Mouse (Mus musculus): ENCODE measurements around the gene Foxp1. TPM values are rescaled to one million over a fixed set of nuclear protein-coding genes. Genes with fewer than 3 reads are reported as not detected.
A peak's percentile ranks its signal among the peaks of the same experiment; 100 is the strongest.

Gene Foxp1
- polyA plus RNA-seq, 1 experiment from 2014 or later: 107 TPM

DNA sequence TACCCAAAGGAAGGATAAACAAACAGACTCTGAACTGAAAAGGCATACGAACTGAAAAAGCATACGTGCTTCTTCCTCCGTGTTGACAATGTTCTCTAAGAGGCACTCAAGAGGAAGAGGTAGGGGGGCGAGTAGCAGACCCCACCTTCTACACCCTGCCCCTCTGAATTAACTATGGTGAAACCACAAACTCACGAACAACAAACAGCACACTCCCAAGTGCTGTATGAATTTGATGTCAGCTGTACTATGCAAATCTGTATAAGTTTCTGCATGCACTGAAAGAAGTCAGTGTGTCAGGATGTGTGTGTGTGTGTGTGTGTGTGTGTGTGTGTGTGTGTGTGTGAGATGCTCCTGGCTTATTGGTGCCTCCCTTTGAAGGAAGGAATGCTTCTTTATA is 127.7 kb downstream of the Foxp1 start:
- Histone ChIP-seq H3K4me3 (no peak overlapping the region), H3K36me3 (replicated peaks) (peaks cover 28% of the 10 kb centered on the region), H3K27me3 (replicated peaks; ENCODE audit: low read depth, poor library complexity, severe bottlenecking) (no peaks in the 10 kb centered on the region; the same call in 1 of the 2 replicates), H3K4me1 (peaks cover 6% of the 10 kb centered on the region; the same call in 1 of the 2 replicates), H3K27ac (replicated peaks) (no peak overlapping the region), H3K9me3 (no peaks in the 10 kb centered on the region)
- WGBS: 72% methylated on average over 5 of the region's 5 CpGs
- no peak for DNase-seq (ENCODE audit: low spot score)

- no peak overlapping the region for H3K4me3 ChIP-seq
- DNase-seq (ENCODE audit: low spot score): no peak
- H3K9me3 ChIP-seq: no peaks in the 10 kb centered on the region
- 90% methylated on average over 6 of the region's 6 CpGs for WGBS
- no peak overlapping the region for H3K27ac ChIP-seq (replicated peaks)
- peaks cover 13% of the 10 kb centered on the region for H3K36me3 ChIP-seq (replicated peaks)
- peaks cover 25% of the 10 kb centered on the region for H3K4me1 ChIP-seq
- H3K27me3 ChIP-seq (replicated peaks; ENCODE audit: low read depth, poor library complexity, severe bottlenecking): no peaks in the 10 kb centered on the region; the same call in 1 of the 2 replicates
Measured at GRCm38 (mm10) chr6:99392484-99392883, 130.0 kb downstream of the Foxp1 start.

DNA sequence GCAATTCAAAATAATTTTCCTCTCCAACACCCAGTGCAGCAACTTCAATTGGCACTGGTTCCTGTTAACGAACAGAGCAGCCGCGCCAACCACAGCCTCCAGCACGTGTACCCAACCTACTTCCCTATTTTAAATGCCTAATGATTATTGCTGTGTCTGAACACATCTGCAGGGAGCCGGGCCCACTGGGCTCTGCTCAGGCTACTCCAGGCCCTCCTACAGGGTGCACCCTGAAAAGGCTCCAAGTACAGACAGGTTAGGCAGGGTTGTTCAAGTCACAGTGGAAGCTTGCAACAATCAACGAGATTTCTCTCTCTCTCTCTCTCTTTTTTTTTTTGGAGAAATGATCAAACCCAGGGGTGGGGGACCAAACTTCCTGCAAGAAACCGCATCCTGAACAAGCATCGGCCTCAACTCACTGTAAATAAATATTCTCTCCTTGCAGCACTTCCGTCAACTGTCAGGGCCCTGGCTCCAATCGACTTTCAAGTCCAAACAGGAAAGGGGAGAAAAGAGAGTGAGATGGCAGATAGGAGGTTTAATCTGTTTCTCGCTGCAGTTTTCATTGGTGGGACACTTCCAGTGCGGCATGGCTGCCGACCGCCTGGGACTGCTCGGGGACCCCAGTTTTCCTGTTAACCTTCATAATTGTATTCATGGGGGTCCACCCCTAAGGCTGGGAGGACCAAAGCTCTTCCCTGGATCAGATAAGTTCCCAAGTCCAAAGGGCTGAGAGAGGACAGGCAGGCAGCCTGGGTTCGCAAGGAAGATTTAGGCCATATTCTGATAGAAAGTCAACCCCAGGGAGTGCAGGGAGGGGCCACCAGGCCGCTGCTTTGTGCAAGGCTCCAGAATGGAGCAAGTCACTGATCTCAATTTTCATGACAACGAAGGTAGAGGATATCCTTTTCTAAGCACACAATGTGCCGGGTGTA is 133.5 kb downstream of the Foxp1 start:
- Histone ChIP-seq H3K36me3 (replicated peaks) (peaks cover 13% of the 10 kb centered on the region), H3K27me3 (replicated peaks; ENCODE audit: low read depth, poor library complexity, severe bottlenecking) (no peaks in the 10 kb centered on the region; the same call in 1 of the 2 replicates), H3K27ac (replicated peaks) (peak overlapping the region; percentile 42), H3K4me1 (peaks cover 30% of the 10 kb centered on the region), H3K4me3 (no peak overlapping the region), H3K9me3 (no peaks in the 10 kb centered on the region)
- DNase-seq (ENCODE audit: low spot score): no peak
- 73% methylated on average over 19 of the region's 19 CpGs for WGBS

DNA sequence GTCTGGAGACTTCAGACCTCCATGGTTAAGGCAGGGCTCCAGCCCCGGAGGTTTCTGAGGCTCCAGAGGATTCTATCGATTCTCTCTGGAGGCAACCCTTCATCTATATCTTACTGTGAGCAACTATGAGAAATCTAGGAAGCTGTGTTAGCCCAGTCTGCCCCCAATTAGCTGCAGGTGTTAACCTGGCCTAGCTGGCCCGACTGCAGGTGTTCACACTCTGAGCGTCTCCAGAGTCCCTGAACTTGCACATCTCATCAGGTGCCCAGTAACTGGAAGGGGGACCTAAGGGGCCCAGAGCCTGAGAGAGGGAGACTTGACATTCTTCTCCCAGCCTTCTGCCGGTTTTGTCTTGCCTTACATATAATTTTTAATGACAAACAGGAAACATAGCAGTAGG is 134.5 kb downstream of the Foxp1 start:
- Histone ChIP-seq H3K36me3 (replicated peaks) (peaks cover 13% of the 10 kb centered on the region), H3K4me1 (peaks cover 38% of the 10 kb centered on the region), H3K9me3 (no peaks in the 10 kb centered on the region), H3K27me3 (replicated peaks; ENCODE audit: low read depth, poor library complexity, severe bottlenecking) (no peaks in the 10 kb centered on the region; the same call in 1 of the 2 replicates), H3K27ac (replicated peaks) (no peak overlapping the region), H3K4me3 (no peak overlapping the region)
- WGBS: 86% methylated on average over 5 of the region's 5 CpGs
- DNase-seq (ENCODE audit: low spot score): no peak

GRCm38 (mm10) chr6:99385059-99385604 is 137.4 kb downstream of the Foxp1 start:
- no peaks in the 10 kb centered on the region for H3K27me3 ChIP-seq (replicated peaks; ENCODE audit: low read depth, poor library complexity, severe bottlenecking)
- H3K4me1 ChIP-seq: peaks cover 43% of the 10 kb centered on the region
- H3K9me3 ChIP-seq: no peaks in the 10 kb centered on the region
- H3K36me3 ChIP-seq (replicated peaks): peaks cover 17% of the 10 kb centered on the region
- no peak overlapping the region for H3K4me3 ChIP-seq
- 83% methylated on average over 2 of the region's 2 CpGs for WGBS
- no peak for DNase-seq (ENCODE audit: low spot score)
- no peak overlapping the region for H3K27ac ChIP-seq (replicated peaks)

GRCm38 (mm10) chr6:99383846-99384472 is 138.6 kb downstream of the Foxp1 start:
- Histone ChIP-seq H3K4me1 (peaks cover 37% of the 10 kb centered on the region), H3K36me3 (replicated peaks) (peaks cover 14% of the 10 kb centered on the region), H3K27ac (replicated peaks) (no peak overlapping the region; the same call in 1 of the 2 replicates), H3K27me3 (replicated peaks; ENCODE audit: low read depth, poor library complexity, severe bottlenecking) (no peaks in the 10 kb centered on the region), H3K4me3 (no peak overlapping the region), H3K9me3 (no peaks in the 10 kb centered on the region)
- WGBS: 81% methylated on average over 4 of the region's 4 CpGs
- DNase-seq (ENCODE audit: low spot score): no peak

- Histone ChIP-seq H3K4me3 (no peak overlapping the region), H3K9me3 (no peaks in the 10 kb centered on the region), H3K36me3 (replicated peaks) (peaks cover 4% of the 10 kb centered on the region; the same call in 1 of the 2 replicates), H3K27ac (replicated peaks) (no peak overlapping the region), H3K4me1 (peaks cover 55% of the 10 kb centered on the region), H3K27me3 (replicated peaks; ENCODE audit: low read depth, poor library complexity, severe bottlenecking) (no peaks in the 10 kb centered on the region)
- 89% methylated on average over 5 of the region's 5 CpGs for WGBS
- DNase-seq (ENCODE audit: low spot score): no peak
Measured at GRCm38 (mm10) chr6:99380146-99380545, 142.4 kb downstream of the Foxp1 start.

GRCm38 (mm10) chr6:99378997-99379710 is 143.4 kb downstream of the Foxp1 start:
- Histone ChIP-seq H3K4me3 (no peak overlapping the region), H3K27ac (replicated peaks) (no peak overlapping the region), H3K27me3 (replicated peaks; ENCODE audit: low read depth, poor library complexity, severe bottlenecking) (no peaks in the 10 kb centered on the region), H3K4me1 (peaks cover 60% of the 10 kb centered on the region), H3K9me3 (no peaks in the 10 kb centered on the region), H3K36me3 (replicated peaks) (peaks cover 4% of the 10 kb centered on the region; the same call in 1 of the 2 replicates)
- peak; percentile 29 for DNase-seq (ENCODE audit: low spot score)
- 70% methylated on average over 7 of the region's 7 CpGs for WGBS

GRCm38 (mm10) chr6:99377716-99378115 is 144.8 kb downstream of the Foxp1 start:
- Histone ChIP-seq H3K9me3 (no peaks in the 10 kb centered on the region), H3K27me3 (replicated peaks; ENCODE audit: low read depth, poor library complexity, severe bottlenecking) (no peaks in the 10 kb centered on the region), H3K27ac (replicated peaks) (peak overlapping the region; percentile 45; the same call in 1 of the 2 replicates), H3K4me1 (peaks cover 53% of the 10 kb centered on the region), H3K4me3 (no peak overlapping the region), H3K36me3 (replicated peaks) (peaks cover 10% of the 10 kb centered on the region; the same call in 1 of the 2 replicates)
- WGBS: 70% methylated on average over 4 of the region's 4 CpGs
- no peak for DNase-seq (ENCODE audit: low spot score)

GRCm38 (mm10) chr6:99377131-99377530 is 145.4 kb downstream of the Foxp1 start:
- peak overlapping the region; percentile 45 for H3K27ac ChIP-seq (replicated peaks)
- H3K9me3 ChIP-seq: no peaks in the 10 kb centered on the region
- H3K27me3 ChIP-seq (replicated peaks; ENCODE audit: low read depth, poor library complexity, severe bottlenecking): no peaks in the 10 kb centered on the region
- 62% methylated on average over 2 of the region's 2 CpGs for WGBS
- H3K36me3 ChIP-seq (replicated peaks): peaks cover 11% of the 10 kb centered on the region; the same call in 1 of the 2 replicates
- DNase-seq (ENCODE audit: low spot score): no peak
- no peak overlapping the region for H3K4me3 ChIP-seq
- peaks cover 50% of the 10 kb centered on the region for H3K4me1 ChIP-seq

- DNase-seq (ENCODE audit: low spot score): no peak
- peaks cover 46% of the 10 kb centered on the region for H3K4me1 ChIP-seq
Measured at GRCm38 (mm10) chr6:99376721-99377120, 145.8 kb downstream of the Foxp1 start.

GRCm38 (mm10) chr6:99375865-99376264 is 146.7 kb downstream of the Foxp1 start:
- WGBS: 69% methylated on average over 6 of the region's 6 CpGs
- Histone ChIP-seq H3K36me3 (replicated peaks) (peaks cover 10% of the 10 kb centered on the region; the same call in 1 of the 2 replicates), H3K27me3 (replicated peaks; ENCODE audit: low read depth, poor library complexity, severe bottlenecking) (no peaks in the 10 kb centered on the region), H3K4me1 (peaks cover 46% of the 10 kb centered on the region), H3K4me3 (no peak overlapping the region), H3K27ac (replicated peaks) (no peak overlapping the region; the same call in 1 of the 2 replicates), H3K9me3 (no peaks in the 10 kb centered on the region)
- no peak for DNase-seq (ENCODE audit: low spot score)

More at GRCm38 (mm10) chr6:99376721-99377120, 145.8 kb downstream of the Foxp1 start:
- 88% methylated on average over 8 of the region's 8 CpGs for WGBS
- Histone ChIP-seq H3K9me3 (no peaks in the 10 kb centered on the region), H3K4me3 (no peak overlapping the region), H3K36me3 (replicated peaks) (peaks cover 10% of the 10 kb centered on the region; the same call in 1 of the 2 replicates), H3K27ac (replicated peaks) (0 out of 2 replicates have a peak overlapping the region, but pooled peaks have one; percentile 11), H3K27me3 (replicated peaks; ENCODE audit: low read depth, poor library complexity, severe bottlenecking) (no peaks in the 10 kb centered on the region)

Data from embryonic facial prominence, embryonic 10.5 days (tissue).